29 mouse cellular contexts compared by ENCODE assay signal in the genomic region with DNA sequence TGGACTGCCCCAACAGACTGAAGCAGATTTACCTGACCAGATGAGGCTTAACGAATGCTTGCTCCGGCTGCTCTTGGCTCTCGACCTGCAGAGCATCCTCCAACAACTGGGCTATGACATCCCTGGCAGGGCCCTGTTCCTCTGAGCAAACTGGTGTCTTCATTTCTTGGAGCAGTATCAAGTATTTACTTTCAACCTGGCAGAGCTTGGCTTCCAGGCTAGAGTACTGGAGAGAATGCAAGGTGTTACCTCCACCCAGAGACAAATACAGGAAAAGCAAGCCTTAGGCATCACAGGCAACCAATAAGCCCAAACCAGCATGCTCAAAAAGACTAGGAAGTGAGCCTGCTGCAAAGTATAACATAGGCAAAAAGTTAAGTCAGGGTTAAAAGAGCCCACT.
"Had no signal": no experiment of that assay in that cellular context is flagged by ENCODE, and none has a peak within 500 bp of the region (broad histone marks: within the 10 kb centered on the region; RNA-seq: fewer than 3 reads in every experiment).

No protein-coding gene starts in this region.

- H3K27ac ChIP-seq: gastrocnemius, adult 2 months; heart, embryonic 13.5 days; heart, embryonic 15.5 days; hindbrain, embryonic 10.5 days; hindbrain, embryonic 12.5 days; hindbrain, embryonic 14.5 days; kidney, embryonic 15.5 days; kidney, postnatal 0 days; limb, embryonic 13.5 days; limb, embryonic 15.5 days; liver, embryonic 12.5 days; liver, embryonic 14.5 days had no signal

- H3K9me3 ChIP-seq: heart, embryonic 13.5 days; heart, embryonic 15.5 days; hindbrain, embryonic 10.5 days; hindbrain, embryonic 12.5 days; kidney, embryonic 15.5 days; limb, embryonic 13.5 days; limb, embryonic 15.5 days; liver, embryonic 12.5 days had no signal

- H3K27me3 ChIP-seq: heart, embryonic 13.5 days; heart, embryonic 15.5 days; hindbrain, embryonic 12.5 days; kidney, embryonic 15.5 days; limb, embryonic 13.5 days; limb, embryonic 15.5 days; liver, embryonic 12.5 days had no signal

- H3K4me3 ChIP-seq: gastrocnemius, adult 2 months; heart, embryonic 13.5 days; heart, embryonic 15.5 days; hindbrain, embryonic 10.5 days; hindbrain, embryonic 12.5 days; kidney, embryonic 15.5 days; limb, embryonic 13.5 days; limb, embryonic 15.5 days; liver, embryonic 12.5 days had no signal

- H3K4me1 ChIP-seq: hindbrain, embryonic 10.5 days; hindbrain, embryonic 12.5 days; limb, embryonic 13.5 days; limb, embryonic 15.5 days had no signal

- H3K4me2 ChIP-seq: heart, embryonic 11.5 days; heart, embryonic 13.5 days; heart, embryonic 15.5 days; hindbrain, embryonic 12.5 days; hindbrain, embryonic 14.5 days; kidney, embryonic 15.5 days; limb, embryonic 13.5 days; limb, embryonic 15.5 days; liver, embryonic 12.5 days had no signal

- H3K9ac ChIP-seq: heart, embryonic 13.5 days; heart, embryonic 15.5 days; hindbrain, embryonic 12.5 days; hindbrain, embryonic 14.5 days; kidney, embryonic 15.5 days; limb, embryonic 13.5 days; limb, embryonic 15.5 days; liver, embryonic 12.5 days; liver, embryonic 14.5 days had no signal

- ATAC-seq: hindbrain, embryonic 16.5 days; intestine, embryonic 16.5 days; liver, embryonic 12.5 days had no signal

- DNase-seq: gastrocnemius, adult 2 months; gastrocnemius, postnatal 10 days; gastrocnemius, postnatal 25 days; heart, adult 18-20 months; heart, postnatal 10 days; heart, postnatal 4 days; kidney, adult 11 months; kidney, adult 2 months; kidney, adult 9 months; kidney, postnatal 14 days; kidney, postnatal 36 days; layer of hippocampus, adult 9-11 months; layer of hippocampus, postnatal 36 days; left cerebral cortex, postnatal 4 days; lung, adult 18-20 months had no signal
